Mouse (Mus musculus) heart, embryonic 11.5 days (tissue): ENCODE data around the gene Afap1l2. TPM values are rescaled to one million over a fixed set of nuclear protein-coding genes. Genes with fewer than 3 reads are reported as not detected.
A peak's percentile ranks its signal among the peaks of the same experiment; 100 is the strongest.

Experiments
- ATAC-seq: fragments of 200-750 bp; cut with Nextera tagmentation; replicated peaks from 2 replicates; pipeline ENCODE4 v1.8.0; 2017; ENCODE audit warnings: moderate library complexity; ENCODE audit not compliant: insufficient number of reproducible peaks, low FRiP score, low TSS enrichment
- H3K27ac ChIP-seq: fragments of 300-500 bp; sonication (generic); 2 replicates; pipeline ENCODE4 v1.5.1; 2014; ENCODE audit warnings: mild to moderate bottlenecking, low read depth, low read length
- H3K27me3 ChIP-seq: fragments of 300-500 bp; sonication (generic); 2 replicates; pipeline ENCODE4 v1.6.1; 2014; ENCODE audit warnings: mild to moderate bottlenecking, low read length, mixed read lengths; ENCODE audit not compliant: control insufficient read depth, insufficient read depth
- H3K36me3 ChIP-seq: fragments of 300-500 bp; sonication (generic); 2 replicates; pipeline ENCODE4 v1.6.1; 2014; ENCODE audit warnings: mild to moderate bottlenecking, low read length, moderate library complexity, mixed read lengths; ENCODE audit not compliant: control insufficient read depth, insufficient read depth
- H3K4me1 ChIP-seq: fragments of 300-500 bp; sonication (generic); 2 replicates; pipeline ENCODE4 v1.6.1; 2014; ENCODE audit warnings: low read length; ENCODE audit not compliant: control insufficient read depth, insufficient read depth
- H3K4me2 ChIP-seq: fragments of 300-500 bp; sonication (generic); 2 replicates; pipeline ENCODE4 v1.6.1; 2014; ENCODE audit warnings: mild to moderate bottlenecking, moderate library complexity
- H3K4me3 ChIP-seq: fragments of 300-500 bp; sonication (generic); 2 replicates; pipeline ENCODE4 v1.5.1; 2014; ENCODE audit warnings: low read depth, low read length
- H3K9ac ChIP-seq: fragments of 300-500 bp; sonication (generic); 2 replicates; pipeline ENCODE4 v1.6.1; 2014; ENCODE audit warnings: mild to moderate bottlenecking, low read depth, low read length, moderate library complexity
- H3K9me3 ChIP-seq: fragments of 300-500 bp; sonication (generic); replicated peaks from 2 replicates; pipeline ENCODE4 v1.6.1; 2016; ENCODE audit warnings: low read length; ENCODE audit not compliant: control insufficient read depth
- WGBS: fragments of 180-500 bp; shearing (Covaris S2); extraction: QIAGEN DNeasy Blood & Tissue Kit; methylation state at CpG from one replicate; pipeline ENCODE4 v1.1.7; 2014; ENCODE audit not compliant: insufficient replicate concordance; 5-methylcytosine and 5-hydroxymethylcytosine counted together
- polyA plus RNA-seq: library from polyadenylated mRNA; unstranded; fragments of >200 nt; fragmentation: Nextera tagmentation; extraction: Ambion mirVana; gene quantifications from 2 replicates; pipeline ENCODE4 v1.2.1, GENCODE M21; 2014

Gene Afap1l2
- polyA plus RNA-seq, 1 experiment from 2014 or later, result 1.3 TPM

DNA sequence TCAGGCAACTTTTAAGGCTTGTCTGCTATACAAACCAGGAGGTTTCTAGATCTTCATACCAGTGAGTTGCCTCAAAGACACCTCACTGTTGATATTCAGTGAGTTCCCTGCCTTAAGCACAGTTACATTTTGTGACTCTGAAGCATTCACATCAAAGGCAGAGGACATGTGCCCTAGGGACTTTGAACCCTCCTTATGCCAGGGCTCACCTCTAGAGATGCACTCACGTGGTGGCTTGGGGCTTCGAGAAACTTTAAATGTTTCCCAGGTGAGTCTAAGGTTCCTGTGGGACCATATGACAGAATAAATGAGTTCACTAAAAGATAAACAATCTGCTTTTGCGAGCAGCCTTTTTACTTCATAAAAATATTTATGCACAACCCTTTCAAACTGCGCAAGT, 50.0 kb downstream of the Afap1l2 start:
- Histone ChIP-seq H3K4me3 (no peak overlapping the region), H3K27ac (no peak overlapping the region), H3K27me3 (no peaks in the 10 kb centered on the region), H3K4me2 (no peak overlapping the region), H3K9ac (no peak overlapping the region), H3K9me3 (no peaks in the 10 kb centered on the region), H3K36me3 (no peaks in the 10 kb centered on the region), H3K4me1 (peaks cover 8% of the 10 kb centered on the region)
- WGBS, result 78% methylated on average over 4 of the region's 4 CpGs
- no peak for ATAC-seq

DNA sequence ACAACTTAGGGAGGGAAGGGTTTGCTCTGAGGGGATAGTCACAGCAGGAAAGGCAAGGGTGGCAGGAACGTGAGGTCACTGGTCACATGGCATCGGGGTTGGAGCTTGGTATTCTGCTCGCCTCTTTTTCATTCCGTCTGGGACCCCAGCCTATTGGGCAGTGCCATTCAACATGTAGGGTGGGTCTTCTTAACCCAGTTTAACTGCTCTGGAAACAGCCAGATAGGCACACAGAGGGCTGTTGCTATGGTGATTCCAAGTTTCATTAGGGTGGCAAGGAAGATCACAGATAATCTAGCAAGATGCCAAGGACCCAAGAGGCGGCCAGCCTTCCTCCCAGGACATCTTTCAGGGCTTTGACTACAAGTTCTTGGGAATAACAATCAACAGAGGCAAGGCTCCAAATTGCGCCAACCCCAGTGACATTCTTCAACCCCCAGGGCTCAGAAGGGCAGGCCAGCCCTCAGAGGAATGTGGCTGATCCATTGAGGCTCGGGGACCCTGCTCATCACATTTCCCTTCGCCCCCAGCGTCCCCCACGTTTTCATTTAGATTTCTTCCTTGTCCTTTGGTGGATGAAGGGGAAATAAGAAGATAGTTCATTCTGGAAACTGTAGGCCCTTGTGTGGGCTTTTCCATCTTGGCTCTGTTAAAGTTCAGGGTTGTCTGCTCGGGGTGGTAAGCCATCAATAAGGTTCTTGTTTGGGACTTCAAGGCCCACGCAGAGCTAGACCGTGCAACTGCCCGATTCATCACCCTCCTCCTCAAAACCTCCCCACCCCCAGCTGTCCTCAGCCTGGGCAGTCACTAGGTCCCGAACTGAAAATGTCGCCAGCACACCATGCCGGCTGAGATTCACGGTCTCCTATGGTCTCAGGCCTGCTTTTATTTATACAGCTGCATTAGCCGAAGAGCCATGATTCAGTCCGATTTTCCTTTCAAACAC, 52.2 kb downstream of the Afap1l2 start:
- H3K36me3 ChIP-seq, result no peaks in the 10 kb centered on the region
- H3K27ac ChIP-seq, result no peak overlapping the region
- H3K9me3 ChIP-seq, result no peaks in the 10 kb centered on the region
- ATAC-seq, result no peak
- no peak overlapping the region for H3K4me2 ChIP-seq
- 72% methylated on average over 20 of the region's 20 CpGs for WGBS
- H3K9ac ChIP-seq, result no peak overlapping the region
- no peaks in the 10 kb centered on the region for H3K27me3 ChIP-seq
- peaks cover 8% of the 10 kb centered on the region for H3K4me1 ChIP-seq
- H3K4me3 ChIP-seq, result no peak overlapping the region

DNA sequence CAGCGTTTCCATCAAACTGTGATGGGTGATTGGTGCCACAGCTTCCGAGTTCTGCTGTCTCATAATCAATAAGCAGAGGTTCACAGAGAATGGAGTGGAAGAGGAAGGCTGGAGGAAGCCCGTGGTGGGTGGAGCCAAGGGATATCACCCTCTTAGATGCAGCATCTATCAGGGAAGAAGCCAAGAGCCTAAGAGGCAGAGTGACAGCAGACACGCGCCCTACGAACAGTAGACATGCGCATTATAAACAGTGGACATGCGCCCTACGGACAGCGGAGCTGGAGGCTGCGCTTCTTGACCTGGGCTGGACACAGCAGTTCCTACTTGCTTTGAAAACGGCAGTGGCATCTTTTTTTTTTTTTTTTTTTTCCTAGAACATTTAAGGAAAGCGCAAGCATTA, 53.2 kb downstream of the Afap1l2 start:
- 78% methylated on average over 13 of the region's 13 CpGs for WGBS
- no peak for ATAC-seq

DNA sequence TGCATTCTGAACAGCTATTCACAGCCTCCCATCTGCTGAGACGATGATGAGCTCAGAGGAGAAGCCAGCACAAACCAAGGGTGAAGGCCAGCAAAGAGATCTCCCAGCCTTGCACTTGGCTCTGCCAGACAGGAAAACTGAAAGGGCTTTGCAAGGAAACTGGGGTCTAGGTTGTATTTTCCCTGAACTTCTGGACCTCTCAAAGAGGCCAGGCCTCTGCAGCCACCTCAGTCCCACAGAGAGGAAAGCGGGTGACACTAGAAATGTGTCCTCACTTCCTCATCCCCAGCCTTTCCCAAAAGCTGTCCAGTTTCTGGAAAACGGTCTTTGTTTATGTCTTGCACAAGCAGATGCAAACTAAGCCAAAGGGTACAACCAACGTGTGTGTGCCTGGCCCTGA, 54.2 kb downstream of the Afap1l2 start:
- no peaks in the 10 kb centered on the region; the same call in none of the 2 replicates for H3K4me1 ChIP-seq
- H3K4me3 ChIP-seq, result no peak overlapping the region
- H3K4me2 ChIP-seq, result no peak overlapping the region
- no peaks in the 10 kb centered on the region for H3K9me3 ChIP-seq
- no peak overlapping the region for H3K27ac ChIP-seq
- 77% methylated on average over 4 of the region's 4 CpGs for WGBS
- H3K27me3 ChIP-seq, result no peaks in the 10 kb centered on the region
- no peak for ATAC-seq
- no peak overlapping the region for H3K9ac ChIP-seq
- no peaks in the 10 kb centered on the region for H3K36me3 ChIP-seq

More for the DNA sequence above, 53.2 kb downstream of the Afap1l2 start:
- Histone ChIP-seq H3K9ac (no peak overlapping the region), H3K27me3 (no peaks in the 10 kb centered on the region), H3K27ac (no peak overlapping the region), H3K4me3 (no peak overlapping the region), H3K4me2 (no peak overlapping the region), H3K4me1 (peaks cover 8% of the 10 kb centered on the region), H3K9me3 (no peaks in the 10 kb centered on the region), H3K36me3 (no peaks in the 10 kb centered on the region)

DNA sequence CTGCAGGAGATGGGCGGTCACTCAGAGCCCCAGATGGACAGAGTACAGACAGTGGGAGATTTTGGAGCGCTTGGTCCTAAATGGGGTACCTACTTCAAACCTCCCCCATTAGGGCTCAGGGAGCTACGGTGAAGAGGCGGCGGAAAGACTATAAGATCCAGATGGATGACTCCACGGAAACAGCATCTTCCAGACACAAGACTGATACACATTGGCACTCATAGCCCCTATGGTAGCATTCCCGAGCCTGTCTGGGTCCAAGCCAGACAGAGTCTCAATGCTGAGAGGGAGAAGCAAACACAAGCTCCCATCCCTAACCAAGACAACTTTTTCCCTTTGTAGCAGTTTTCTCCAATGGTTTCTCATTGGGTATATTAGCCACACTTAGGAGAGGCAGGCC, 57.2 kb downstream of the Afap1l2 start:
- ATAC-seq, result no peak
- Histone ChIP-seq H3K4me1 (no peaks in the 10 kb centered on the region; the same call in 1 of the 2 replicates), H3K4me3 (no peak overlapping the region), H3K9ac (no peak overlapping the region), H3K27ac (no peak overlapping the region), H3K27me3 (no peaks in the 10 kb centered on the region), H3K9me3 (no peaks in the 10 kb centered on the region), H3K4me2 (no peak overlapping the region), H3K36me3 (no peaks in the 10 kb centered on the region)
- 85% methylated on average over 7 of the region's 7 CpGs for WGBS

DNA sequence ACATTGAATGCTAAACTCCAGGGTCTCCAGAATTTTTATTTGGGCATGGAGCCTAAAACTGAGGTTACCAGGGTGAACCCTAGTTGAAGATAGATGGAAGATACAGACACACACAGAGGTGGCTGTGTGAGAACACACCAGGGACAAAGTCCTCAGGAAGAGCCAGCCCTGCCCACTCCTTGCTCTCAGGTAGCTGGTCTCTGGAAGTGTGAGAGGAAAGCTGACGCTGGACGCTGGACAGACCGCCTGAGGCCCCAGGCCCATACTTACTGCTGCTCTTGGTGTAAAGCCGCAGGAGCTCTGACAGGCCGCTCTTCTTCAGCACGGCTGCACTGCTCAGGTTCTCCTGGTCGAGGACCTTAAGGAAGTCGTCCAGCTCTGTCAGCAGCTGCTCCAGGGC, 58.2 kb downstream of the Afap1l2 start:
- Histone ChIP-seq H3K9me3 (no peaks in the 10 kb centered on the region), H3K4me2 (no peak overlapping the region), H3K36me3 (no peaks in the 10 kb centered on the region), H3K4me3 (no peak overlapping the region), H3K27ac (no peak overlapping the region), H3K9ac (0 out of 2 replicates have a peak overlapping the region, but pooled peaks have one; percentile 16), H3K4me1 (no peaks in the 10 kb centered on the region; the same call in 1 of the 2 replicates), H3K27me3 (no peaks in the 10 kb centered on the region)
- no peak for ATAC-seq
- 50% methylated on average over 8 of the region's 8 CpGs for WGBS

DNA sequence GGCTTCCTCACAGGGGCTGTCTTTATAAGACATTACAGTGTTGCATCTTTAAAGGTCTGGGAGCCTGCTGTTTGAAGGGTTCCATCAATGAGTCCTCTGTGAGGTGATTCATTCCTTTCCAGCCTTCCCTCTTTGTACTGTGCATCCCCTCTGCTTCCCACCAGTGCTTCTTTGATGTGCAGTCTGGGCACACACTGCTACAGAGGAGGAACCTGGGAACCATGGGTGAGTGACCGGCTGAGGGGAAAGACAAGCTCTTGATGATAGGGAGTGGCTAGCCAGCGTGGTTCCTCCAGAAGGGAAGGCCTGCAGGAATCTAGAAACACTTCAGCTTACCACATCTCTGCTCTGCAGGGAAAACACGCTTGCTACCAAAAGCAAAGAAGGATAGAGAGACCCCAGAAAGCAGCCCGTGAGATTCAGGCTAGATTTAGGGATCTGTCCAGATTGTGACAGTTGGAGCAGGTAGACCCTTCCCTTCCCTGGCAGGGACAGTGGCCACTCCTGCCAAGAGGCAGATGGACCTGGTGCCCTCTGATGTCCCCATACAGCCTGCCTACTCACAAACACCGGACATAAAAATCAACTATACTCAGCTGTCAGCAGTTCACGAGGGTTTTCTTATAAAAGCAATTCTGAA, 59.9 kb downstream of the Afap1l2 start:
- no peak for ATAC-seq
- Histone ChIP-seq H3K4me1 (no peaks in the 10 kb centered on the region; the same call in 1 of the 2 replicates), H3K4me3 (no peak overlapping the region), H3K27ac (no peak overlapping the region), H3K9me3 (no peaks in the 10 kb centered on the region), H3K9ac (no peak overlapping the region), H3K36me3 (no peaks in the 10 kb centered on the region), H3K4me2 (no peak overlapping the region), H3K27me3 (no peaks in the 10 kb centered on the region)
- WGBS, result 64% methylated on average over 6 of the region's 6 CpGs

DNA sequence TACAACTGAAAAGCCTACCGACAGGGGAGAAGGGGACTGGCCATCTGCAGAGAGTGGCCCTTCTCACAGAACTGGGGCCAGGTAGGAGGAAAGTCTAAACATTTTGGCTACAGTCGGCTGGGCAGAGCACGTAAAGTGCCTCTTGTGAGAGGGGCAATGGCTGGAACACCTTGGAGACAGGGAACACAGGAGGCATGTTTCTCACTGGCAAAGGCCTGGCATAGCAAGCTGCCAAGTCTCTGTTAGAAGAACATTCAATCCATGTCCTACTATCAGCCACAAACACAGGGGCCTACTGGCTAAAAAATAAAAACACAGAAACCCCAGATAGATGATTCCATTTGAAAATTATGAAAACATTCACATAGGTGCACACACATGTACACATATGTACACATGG, 61.3 kb downstream of the Afap1l2 start:
- H3K36me3 ChIP-seq, result no peaks in the 10 kb centered on the region

More for the DNA sequence above, 61.3 kb downstream of the Afap1l2 start:
- H3K4me1 ChIP-seq, result no peaks in the 10 kb centered on the region; the same call in 1 of the 2 replicates
- ATAC-seq, result no peak
- no peak overlapping the region for H3K9ac ChIP-seq
- no peak overlapping the region for H3K4me3 ChIP-seq
- H3K9me3 ChIP-seq, result no peaks in the 10 kb centered on the region
- no peaks in the 10 kb centered on the region for H3K27me3 ChIP-seq
- 80% methylated on average over 3 of the region's 3 CpGs for WGBS
- no peak overlapping the region for H3K4me2 ChIP-seq
- no peak overlapping the region for H3K27ac ChIP-seq
